Mouse (Mus musculus): Measurements from ENCODE around the gene Cxcl3. TPM values are rescaled to one million over a fixed set of nuclear protein-coding genes. Genes with fewer than 3 reads are reported as not detected.

Cxcl3 gene
- polyA plus RNA-seq, 1 experiment from 2014 or later = 0.25 TPM

GRCm38 (mm10) chr5:90819756-90820155 lies 33.9 kb downstream of the Cxcl3 start:
- H3K9me3 ChIP-seq (ENCODE audit: control insufficient read depth, low read length) = no peaks in the 10 kb centered on the region
- H3K27me3 ChIP-seq (replicated peaks; ENCODE audit: control insufficient read depth, insufficient read depth, low read length) = no peaks in the 10 kb centered on the region
- no peak overlapping the region for H3K27ac ChIP-seq (ENCODE audit: low read depth, low read length)
- H3K4me3 ChIP-seq (ENCODE audit: low read depth, low read length) = no peak overlapping the region
- DNase-seq (ENCODE audit: low spot score) (no peak), ATAC-seq (replicated peaks; ENCODE audit: low FRiP score) (no peak)
- no peak overlapping the region for H3K4me2 ChIP-seq
- no peaks in the 10 kb centered on the region for H3K4me1 ChIP-seq (replicated peaks; ENCODE audit: control insufficient read depth, insufficient read depth, low read length)
- H3K9ac ChIP-seq (ENCODE audit: low read depth, low read length) = no peak overlapping the region
- H3K36me3 ChIP-seq (ENCODE audit: control insufficient read depth, insufficient read depth, low read length) = no peaks in the 10 kb centered on the region

GRCm38 (mm10) chr5:90832145-90832767 lies 46.4 kb downstream of the Cxcl3 start:
- DNase-seq (ENCODE audit: low spot score) (no peak), ATAC-seq (replicated peaks; ENCODE audit: low FRiP score) (no peak)
- no peak overlapping the region for H3K4me3 ChIP-seq (ENCODE audit: low read depth, low read length)
- no peak overlapping the region for H3K9ac ChIP-seq (ENCODE audit: low read depth, low read length)
- no peak overlapping the region for H3K27ac ChIP-seq (ENCODE audit: low read depth, low read length)
- no peaks in the 10 kb centered on the region for H3K27me3 ChIP-seq (replicated peaks; ENCODE audit: control insufficient read depth, insufficient read depth, low read length)
- 64% methylated on average over 11 of the region's 11 CpGs for WGBS
- H3K36me3 ChIP-seq (ENCODE audit: control insufficient read depth, insufficient read depth, low read length) = no peaks in the 10 kb centered on the region
- H3K4me1 ChIP-seq (replicated peaks; ENCODE audit: control insufficient read depth, insufficient read depth, low read length) = no peaks in the 10 kb centered on the region
- H3K9me3 ChIP-seq (ENCODE audit: control insufficient read depth, low read length) = no peaks in the 10 kb centered on the region
- H3K4me2 ChIP-seq = no peak overlapping the region

- no peaks in the 10 kb centered on the region for H3K27me3 ChIP-seq (replicated peaks; ENCODE audit: control insufficient read depth, insufficient read depth, low read length)
- H3K9me3 ChIP-seq (ENCODE audit: control insufficient read depth, low read length) = no peaks in the 10 kb centered on the region
- no peak for ATAC-seq (replicated peaks; ENCODE audit: low FRiP score)
- H3K9ac ChIP-seq (ENCODE audit: low read depth, low read length) = no peak overlapping the region
- H3K4me2 ChIP-seq = no peak overlapping the region
- H3K4me3 ChIP-seq (ENCODE audit: low read depth, low read length) = no peak overlapping the region
- H3K36me3 ChIP-seq (ENCODE audit: control insufficient read depth, insufficient read depth, low read length) = no peaks in the 10 kb centered on the region
- H3K27ac ChIP-seq (ENCODE audit: low read depth, low read length) = no peak overlapping the region
- DNase-seq (ENCODE audit: low spot score) = no peak
- WGBS = 84% methylated on average over 8 of the region's 8 CpGs
- H3K4me1 ChIP-seq (replicated peaks; ENCODE audit: control insufficient read depth, insufficient read depth, low read length) = no peaks in the 10 kb centered on the region
Measured at GRCm38 (mm10) chr5:90832768-90833388, 47.0 kb downstream of the Cxcl3 start.

- H3K36me3 ChIP-seq (ENCODE audit: control insufficient read depth, insufficient read depth, low read length) = no peaks in the 10 kb centered on the region
- WGBS = 83% methylated on average over 4 of the region's 4 CpGs
- H3K27me3 ChIP-seq (replicated peaks; ENCODE audit: control insufficient read depth, insufficient read depth, low read length) = no peaks in the 10 kb centered on the region
- H3K27ac ChIP-seq (ENCODE audit: low read depth, low read length) = no peak overlapping the region
- no peak overlapping the region for H3K4me3 ChIP-seq (ENCODE audit: low read depth, low read length)
- no peaks in the 10 kb centered on the region for H3K9me3 ChIP-seq (ENCODE audit: control insufficient read depth, low read length)
- DNase-seq (ENCODE audit: low spot score) = no peak
- no peak overlapping the region for H3K4me2 ChIP-seq
- no peaks in the 10 kb centered on the region for H3K4me1 ChIP-seq (replicated peaks; ENCODE audit: control insufficient read depth, insufficient read depth, low read length)
- ATAC-seq (replicated peaks; ENCODE audit: low FRiP score) = no peak
- H3K9ac ChIP-seq (ENCODE audit: low read depth, low read length) = no peak overlapping the region
Measured at GRCm38 (mm10) chr5:90834436-90834835, 48.5 kb downstream of the Cxcl3 start.

GRCm38 (mm10) chr5:90838582-90838981 lies 52.7 kb downstream of the Cxcl3 start:
- no peaks in the 10 kb centered on the region for H3K36me3 ChIP-seq (ENCODE audit: control insufficient read depth, insufficient read depth, low read length)
- no peaks in the 10 kb centered on the region for H3K9me3 ChIP-seq (ENCODE audit: control insufficient read depth, low read length)
- no peak overlapping the region for H3K27ac ChIP-seq (ENCODE audit: low read depth, low read length)
- H3K27me3 ChIP-seq (replicated peaks; ENCODE audit: control insufficient read depth, insufficient read depth, low read length) = no peaks in the 10 kb centered on the region
- H3K9ac ChIP-seq (ENCODE audit: low read depth, low read length) = no peak overlapping the region
- DNase-seq (ENCODE audit: low spot score) = no peak
- no peaks in the 10 kb centered on the region for H3K4me1 ChIP-seq (replicated peaks; ENCODE audit: control insufficient read depth, insufficient read depth, low read length)
- H3K4me3 ChIP-seq (ENCODE audit: low read depth, low read length) = no peak overlapping the region
- no peak overlapping the region for H3K4me2 ChIP-seq
- ATAC-seq (replicated peaks; ENCODE audit: low FRiP score) = no peak
- 68% methylated on average over 5 of the region's 5 CpGs for WGBS

Small RNAs within 50 kb of the gene (microRNA-seq; reads per million reads assigned to microRNA genes)
- not detected for gene Gm24322 (ENCODE audit: borderline number of aligned reads)

Other genes with a start within 250 kb of the Cxcl3 start
- 0.19 and 0.35 TPM in 2 replicates for gene 5830473C10Rik, start 225.0 kb upstream of the Cxcl3 start, polyA plus RNA-seq (2014; fragmentation: Nextera tagmentation; extraction: Ambion mirVana)
- 6.2 and 6.3 TPM in 2 replicates for gene Rassf6, start 145.4 kb upstream of the Cxcl3 start, polyA plus RNA-seq (2014; fragmentation: Nextera tagmentation; extraction: Ambion mirVana)
- 1.7 and 3.1 TPM in 2 replicates for gene Cxcl5, start 26.7 kb upstream of the Cxcl3 start, polyA plus RNA-seq (2014; fragmentation: Nextera tagmentation; extraction: Ambion mirVana)
- gene Ppbp, start 17.6 kb upstream of the Cxcl3 start, polyA plus RNA-seq (2014; fragmentation: Nextera tagmentation; extraction: Ambion mirVana) = 153 and 155 TPM in 2 replicates
- 911 and 984 TPM in 2 replicates for gene Pf4, start 13.7 kb upstream of the Cxcl3 start, polyA plus RNA-seq (2014; fragmentation: Nextera tagmentation; extraction: Ambion mirVana)
- gene Cxcl15, start 8.4 kb downstream of the Cxcl3 start, polyA plus RNA-seq (2014; fragmentation: Nextera tagmentation; extraction: Ambion mirVana) = not detected in 2 replicates
- 0.84 TPM in 1 of 2 replicates, not detected in the other for gene Cxcl1, start 105.1 kb downstream of the Cxcl3 start, polyA plus RNA-seq (2014; fragmentation: Nextera tagmentation; extraction: Ambion mirVana)
- gene Cxcl2, start 117.8 kb downstream of the Cxcl3 start, polyA plus RNA-seq (2014; fragmentation: Nextera tagmentation; extraction: Ambion mirVana) = 0.22 TPM in 1 of 2 replicates, not detected in the other
- 22.4 and 23.1 TPM in 2 replicates for gene Mthfd2l, start 145.0 kb downstream of the Cxcl3 start, polyA plus RNA-seq (2014; fragmentation: Nextera tagmentation; extraction: Ambion mirVana)
- 0.22 TPM in 2 replicates for gene Epgn, start 241.4 kb downstream of the Cxcl3 start, polyA plus RNA-seq (2014; fragmentation: Nextera tagmentation; extraction: Ambion mirVana)